Mouse (Mus musculus) layer of hippocampus, postnatal 14 days (tissue): Measurements from ENCODE around the gene Cyb5r4. TPM values are rescaled to one million over a fixed set of nuclear protein-coding genes. Genes with fewer than 3 reads are reported as not detected.

Source experiments
- total RNA-seq, 2 experiments: library from RNA; stranded (reverse); gene quantifications; 2 replicates each; pipeline ENCODE4 v1.2.3; 2021

Gene Cyb5r4
- total RNA-seq, 2 experiments from 2014 or later: 33.8 to 33.9 TPM

Other genes with a start within 250 kb of the Cyb5r4 start
- gene Snap91, start 141.4 kb upstream of the Cyb5r4 start, total RNA-seq: 100 to 1,000 TPM; 507 to 511 TPM
- 1 to 10 TPM; 7.3 to 9.3 TPM for gene Ripply2, start 6.5 kb upstream of the Cyb5r4 start, total RNA-seq
- gene Mrap2, start 122.3 kb downstream of the Cyb5r4 start, total RNA-seq: 1 to 10 TPM; 4.7 to 4.9 TPM
- 10 to 100 TPM in 1 of 2 experiments, 1 to 10 TPM in 1; 6.2 to 10.3 TPM for gene Cep162, start 233.5 kb downstream of the Cyb5r4 start, total RNA-seq